Mouse (Mus musculus) yolk sac, embryonic 10.5 days (tissue): ENCODE results near the gene Tssk2.

Source experiments
- DNase-seq: peaks from one replicate; pipeline ENCODE4 v3.0.0-alpha.2; 2017; ENCODE audit warnings: low spot score

Gene Tssk2

DNA sequence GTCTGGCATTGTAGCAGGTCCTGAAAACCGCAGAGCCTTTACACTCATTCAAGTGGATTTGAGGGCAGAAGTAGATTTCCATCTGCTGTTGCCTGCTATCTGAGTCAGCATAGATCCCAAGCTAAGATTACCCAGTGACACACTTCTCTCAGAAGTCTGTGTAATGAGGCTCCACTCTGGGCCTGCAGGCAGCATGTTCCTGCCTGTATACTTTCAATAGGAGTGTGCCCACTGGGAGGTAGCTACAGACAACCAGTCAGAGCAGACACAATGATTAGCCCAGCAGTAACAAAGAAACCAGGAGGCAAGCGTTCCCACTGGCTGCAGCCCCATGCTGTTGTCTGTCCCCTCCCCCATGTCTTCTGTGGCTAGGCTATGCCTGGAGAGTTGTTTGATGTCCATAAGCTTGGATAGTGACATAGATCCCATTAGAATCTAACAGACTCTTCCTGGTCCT, 51.0 kb downstream of the Tssk2 start:
- no peak for DNase-seq
